Mouse (Mus musculus) cerebellum, postnatal 4 days (tissue): ENCODE data around the gene Ino80.
"Not testable (repeated sequence)": the region's sequence is repeated elsewhere in the genome, so short reads cannot be mapped to it uniquely, and the experiment has no call there.

Experiments used
- DNase-seq, 2 experiments: peaks; one replicate each; pipeline ENCODE4 v3.0.0; 2022; ENCODE audit warnings: low spot score in 2 of 2, mixed read lengths in 1 of 2

The Ino80 gene

DNA sequence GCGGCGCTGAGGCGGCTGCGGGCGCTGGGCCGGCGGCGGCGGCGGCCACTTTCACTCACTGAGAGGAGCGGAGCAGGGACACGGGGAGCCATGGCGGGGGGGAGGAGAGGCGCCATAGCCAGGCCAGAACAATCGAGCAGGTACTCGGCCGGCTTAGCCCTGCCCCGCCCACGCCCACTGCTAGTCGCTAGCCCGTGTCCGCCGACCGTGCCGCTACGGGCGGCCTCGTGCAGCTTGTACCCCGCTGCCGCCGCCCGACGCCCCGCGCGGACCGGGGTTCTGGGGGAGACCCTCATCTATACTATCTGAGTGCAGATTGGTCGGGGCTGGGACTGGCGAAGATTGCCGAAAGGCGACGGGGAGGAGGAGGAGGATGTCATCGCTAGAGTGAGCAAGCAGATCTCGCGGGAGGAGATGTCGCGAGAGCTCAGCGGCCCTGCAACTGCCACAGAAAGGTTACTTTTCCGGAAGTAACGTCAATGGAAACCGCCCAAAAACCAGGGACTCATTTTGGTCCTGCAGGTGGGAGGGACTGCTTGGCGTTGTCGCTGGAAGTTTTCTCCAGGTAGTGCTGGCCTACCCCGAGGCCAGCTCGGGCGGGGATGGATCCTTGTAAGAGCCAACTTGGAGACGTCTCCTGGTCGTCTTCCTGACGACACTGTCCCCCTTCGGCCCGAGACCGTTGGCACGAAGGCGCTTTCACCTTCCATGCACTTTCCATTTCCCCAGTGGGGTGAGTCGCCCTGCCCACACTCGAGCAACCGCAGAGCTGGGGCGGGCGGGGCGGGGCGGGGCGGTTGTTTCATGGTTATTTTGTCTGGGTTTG is at the start of gene Ino80:
Gene Ino80, minus strand, starts transcription at position 117 of the 826 bp plus-strand sequence.
- peak; percentile 92 to 98 for DNase-seq

DNA sequence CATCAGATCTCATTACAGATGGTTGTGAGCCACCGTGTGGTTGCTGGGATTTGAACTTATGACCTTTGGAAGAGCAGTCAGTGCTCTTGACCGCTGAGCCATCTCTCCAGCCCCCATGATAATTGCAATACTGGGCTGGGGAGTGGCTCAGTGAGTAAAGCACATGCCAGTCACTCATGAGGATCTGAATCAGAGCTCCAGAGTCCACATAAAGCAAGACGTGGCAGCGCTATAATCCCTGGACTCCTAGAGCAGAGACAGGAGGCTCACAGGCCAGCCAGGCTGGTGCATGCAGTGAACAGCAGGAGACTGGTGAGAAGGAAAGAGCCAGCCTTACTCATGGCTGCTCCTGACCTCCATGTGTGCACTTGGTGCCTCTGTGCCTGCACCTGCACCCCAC is 47.9 kb upstream of the Ino80 start:
- DNase-seq, result no peak

DNA sequence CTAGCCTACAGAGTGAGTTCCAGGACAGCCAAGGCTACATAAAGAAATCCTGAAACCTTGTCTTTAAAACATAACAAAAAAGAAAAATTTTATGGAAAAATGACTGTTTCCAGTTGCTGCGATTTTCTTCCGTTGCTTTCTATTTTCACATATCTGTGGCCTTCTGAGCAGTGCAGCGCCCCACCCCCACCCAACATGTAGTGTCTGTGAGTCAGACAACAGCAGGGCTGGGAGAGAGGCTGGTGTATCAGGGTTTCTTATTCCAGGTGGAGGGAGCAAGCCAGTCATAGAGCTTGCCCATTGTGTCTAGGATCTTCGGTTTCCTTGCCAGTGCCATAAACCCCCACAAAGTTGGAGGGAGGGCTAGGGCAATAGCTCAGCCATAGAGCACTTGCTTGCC is 46.3 kb upstream of the Ino80 start:
- no peak for DNase-seq

DNA sequence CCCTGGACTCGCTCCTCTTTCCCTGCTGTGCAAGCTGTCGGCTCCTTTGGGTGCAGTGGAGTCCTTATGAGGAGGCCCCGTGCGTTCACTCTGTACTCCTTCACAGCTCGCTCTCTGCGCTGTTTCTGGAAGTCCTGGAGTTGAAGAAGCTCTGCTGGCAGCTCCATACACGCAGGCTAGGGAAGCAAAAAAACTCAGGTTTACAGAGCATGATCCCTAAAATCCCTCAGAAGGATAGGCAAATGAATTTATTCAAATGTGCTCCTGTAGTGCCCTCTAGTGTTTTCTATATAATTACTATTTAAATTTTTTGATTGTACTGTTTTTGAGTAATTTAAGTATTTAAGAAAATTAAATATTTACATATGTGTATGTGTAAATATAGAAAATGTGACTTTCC is 43.1 kb upstream of the Ino80 start:
- DNase-seq, result no peak

DNA sequence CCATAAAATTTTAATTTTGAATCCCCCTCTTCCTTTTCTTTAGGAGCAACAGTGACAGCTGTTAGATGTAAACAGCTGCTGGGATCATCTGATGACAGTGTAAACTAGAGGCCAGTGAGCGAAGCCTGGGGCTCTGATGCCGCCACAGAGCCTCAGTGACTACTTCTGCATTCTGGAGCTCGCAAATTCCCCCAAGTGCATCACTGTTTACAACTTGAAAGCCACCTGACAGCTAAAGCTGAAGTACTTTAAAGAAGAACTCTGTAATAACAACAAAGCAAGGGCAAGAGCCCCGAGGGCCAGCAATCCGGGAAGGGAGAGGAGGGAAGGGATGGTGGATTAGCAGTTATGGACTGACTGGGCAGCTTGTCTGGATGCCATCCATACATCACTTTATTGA is 39.3 kb upstream of the Ino80 start:
- DNase-seq, result no peak

DNA sequence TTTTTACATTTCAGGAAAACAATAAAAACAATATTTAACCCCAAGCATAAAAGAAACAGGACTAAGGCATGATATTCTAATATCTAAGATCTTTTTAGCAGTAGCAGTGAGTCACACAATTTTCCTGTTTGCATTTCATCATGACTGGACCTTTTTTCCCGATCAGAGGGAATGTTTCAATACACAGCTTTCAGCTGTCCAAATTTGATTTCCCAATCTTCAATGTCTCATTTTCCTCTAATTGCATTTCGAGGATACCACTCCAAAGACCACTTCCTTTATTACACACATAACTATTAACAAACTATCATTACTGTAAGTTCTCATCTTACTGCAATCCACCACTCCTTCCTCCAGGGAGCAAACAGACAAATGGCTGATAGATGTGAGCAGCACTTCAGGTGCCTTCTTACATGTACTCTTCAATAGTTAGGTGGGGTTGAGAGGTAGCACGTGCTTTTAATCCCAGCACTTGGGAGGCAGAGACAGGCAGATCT is 36.6 kb upstream of the Ino80 start:
- DNase-seq, result no peak

DNA sequence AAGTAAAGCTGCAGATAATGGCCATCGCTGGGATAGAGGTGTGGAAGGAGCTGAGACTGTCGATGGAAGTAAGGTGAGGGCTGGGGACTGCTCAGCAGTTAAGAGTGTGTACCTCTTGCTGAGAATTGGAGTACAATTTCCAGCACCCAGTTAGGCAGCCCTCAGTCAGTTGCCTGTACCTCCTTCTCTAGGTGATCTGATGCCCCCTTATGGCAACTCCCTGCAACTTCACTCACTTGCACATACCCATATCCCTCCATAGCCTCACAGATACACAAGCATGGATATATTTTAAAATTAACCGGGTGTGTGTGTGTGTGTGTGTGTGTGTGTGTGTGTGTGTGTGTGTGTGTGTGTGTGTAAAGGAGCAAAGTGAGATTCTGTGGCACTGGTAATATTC is 34.8 kb upstream of the Ino80 start:
- no peak for DNase-seq

DNA sequence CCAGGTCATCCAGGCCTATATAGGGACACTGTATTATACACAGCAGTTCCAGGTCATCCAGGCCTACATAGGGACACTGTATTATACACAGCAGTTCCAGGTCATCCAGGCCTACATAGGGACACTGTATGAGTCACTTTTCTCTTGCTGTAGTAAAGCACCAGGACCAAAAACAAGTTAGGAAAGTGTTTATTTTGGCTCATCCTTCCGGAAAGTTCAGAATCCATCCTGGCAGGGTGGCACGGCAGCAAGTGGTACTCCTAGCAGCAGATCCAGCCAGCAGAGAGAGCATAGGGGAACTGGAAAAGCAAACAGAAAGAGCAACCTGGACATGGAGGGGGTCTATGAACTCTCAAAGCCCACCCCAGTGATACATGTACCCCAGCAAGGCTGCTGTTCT is 33.4 kb upstream of the Ino80 start:
- DNase-seq, result no peak

DNA sequence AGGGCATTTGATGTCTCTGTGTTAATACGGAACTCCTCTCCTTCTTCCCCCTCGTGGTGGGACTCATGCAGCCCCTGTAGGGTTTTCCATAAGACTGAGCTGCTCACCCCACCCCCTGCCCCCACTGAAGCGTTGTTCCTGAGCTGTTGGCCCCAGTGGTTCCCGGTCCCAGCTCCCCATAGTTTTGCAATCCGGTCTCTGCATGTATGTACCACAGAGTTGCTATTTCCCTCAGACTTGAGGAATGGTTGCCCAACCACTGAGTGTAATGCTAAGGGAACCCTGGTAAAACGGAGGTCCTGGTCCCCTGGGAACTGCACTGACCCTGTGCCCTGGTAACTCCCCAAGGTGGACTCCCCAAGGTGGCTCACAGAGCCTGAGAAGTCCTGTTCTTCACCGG is 31.0 kb upstream of the Ino80 start:
- DNase-seq, result not testable (repeated sequence)

DNA sequence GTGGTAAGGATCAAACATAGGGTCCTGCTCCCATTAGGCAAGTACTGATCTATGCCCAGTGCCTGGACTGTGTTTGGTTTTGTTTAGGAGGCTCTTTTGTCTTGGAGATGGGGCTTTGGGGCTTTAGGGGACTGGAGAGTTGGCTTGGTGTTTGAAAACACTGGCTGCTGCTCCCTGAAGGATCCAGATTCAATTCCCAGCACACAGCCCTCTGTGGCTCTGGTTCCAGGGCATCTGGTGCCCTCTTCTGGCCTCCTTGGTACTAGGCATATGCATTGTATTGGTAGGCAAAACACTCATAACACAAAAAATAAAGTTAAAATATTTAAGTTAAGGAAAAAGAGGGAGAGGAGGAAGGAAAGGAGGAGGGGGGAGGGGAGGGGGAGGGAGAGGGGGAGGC is 29.6 kb upstream of the Ino80 start:
- no peak for DNase-seq

DNA sequence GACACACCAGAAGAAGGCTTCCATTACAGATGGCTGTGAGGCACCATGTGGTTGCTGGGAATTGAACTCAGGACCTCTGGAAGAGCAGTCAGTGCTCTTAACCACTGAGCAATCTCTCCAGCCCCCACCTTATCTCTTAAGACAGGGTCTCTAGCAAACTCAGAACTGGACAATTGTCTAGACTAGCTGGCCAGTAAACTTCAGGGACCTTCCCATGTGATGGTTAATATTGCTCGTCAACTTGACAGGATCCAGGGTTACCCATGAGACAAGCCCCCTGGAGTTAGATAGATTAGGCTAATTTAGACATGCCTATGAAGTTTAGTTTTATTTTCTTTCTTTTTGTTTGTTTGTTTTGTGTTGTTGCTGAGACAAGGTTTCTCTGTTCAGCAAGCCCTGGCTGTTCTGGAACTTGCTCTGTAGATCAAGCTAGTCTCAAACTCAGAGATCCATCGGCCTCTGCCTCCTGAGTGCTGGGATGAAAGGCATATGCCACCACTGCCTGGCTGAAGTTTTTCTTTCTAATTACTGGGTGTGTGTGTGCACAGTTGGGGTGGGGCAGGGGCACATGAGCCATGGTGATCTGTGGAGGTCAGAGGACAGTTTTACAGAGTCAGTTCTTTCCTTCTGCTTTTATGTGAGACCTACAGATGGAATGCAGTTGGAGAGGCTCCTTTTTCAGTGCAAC is 23.6 kb upstream of the Ino80 start:
- no peak for DNase-seq

DNA sequence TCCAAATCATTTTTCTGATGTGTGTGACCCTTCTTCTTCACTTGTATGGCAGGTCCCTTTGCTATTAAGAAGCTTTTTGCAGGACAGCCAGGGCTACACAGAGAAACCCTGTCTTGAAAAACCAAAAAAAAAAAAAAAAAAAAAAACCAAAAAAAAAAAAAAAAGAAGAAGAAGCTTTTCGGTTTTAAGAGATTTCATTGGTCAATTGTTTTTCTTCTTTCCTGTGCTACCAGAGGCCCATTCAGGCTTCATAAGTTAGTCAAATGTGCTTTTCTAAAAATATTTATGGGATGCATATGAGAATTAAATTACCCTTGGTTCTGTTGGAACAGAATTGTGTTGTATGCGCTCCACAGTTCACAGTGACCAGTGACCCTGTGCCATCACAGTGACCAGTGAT is 21.4 kb upstream of the Ino80 start:
- no peak for DNase-seq

DNA sequence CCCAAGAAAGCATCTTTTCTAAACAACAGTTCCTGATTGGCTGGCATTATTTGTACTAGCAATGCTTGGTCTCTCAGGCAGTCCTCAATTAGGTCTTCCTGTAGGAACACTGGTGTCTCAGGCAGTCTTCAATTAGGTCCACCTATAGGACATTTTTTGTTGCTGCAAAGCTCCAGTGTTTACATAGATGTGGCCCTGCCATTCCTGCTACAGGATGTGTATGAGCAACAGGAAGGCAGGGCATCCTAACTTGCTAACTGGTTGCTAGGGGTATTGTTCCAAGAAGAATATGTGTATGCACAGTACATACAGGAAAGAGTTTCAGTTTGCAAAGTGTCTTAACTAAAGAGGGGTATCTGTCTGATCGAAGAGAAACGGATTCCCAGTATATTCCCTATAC is 18.6 kb upstream of the Ino80 start:
- no peak for DNase-seq

DNA sequence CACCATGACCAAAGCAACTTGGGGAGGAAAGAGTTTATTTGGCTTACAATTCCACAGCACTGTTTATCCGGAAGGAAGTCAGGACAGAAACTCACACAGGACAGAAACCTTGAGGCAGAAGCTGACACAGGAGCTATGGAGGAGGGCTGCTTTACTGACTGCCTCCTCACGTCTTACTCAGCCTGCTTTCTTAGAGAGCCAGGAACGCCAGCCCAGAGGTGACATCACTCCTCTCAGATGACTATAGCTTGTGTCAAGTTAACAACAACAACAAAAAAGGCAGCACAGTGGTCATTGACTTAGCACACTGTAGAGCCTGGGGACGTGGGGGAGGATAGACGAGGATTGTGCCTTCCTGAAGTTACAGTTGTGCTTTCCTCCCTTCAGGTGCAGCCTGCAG is 14.5 kb upstream of the Ino80 start:
- no peak for DNase-seq

DNA sequence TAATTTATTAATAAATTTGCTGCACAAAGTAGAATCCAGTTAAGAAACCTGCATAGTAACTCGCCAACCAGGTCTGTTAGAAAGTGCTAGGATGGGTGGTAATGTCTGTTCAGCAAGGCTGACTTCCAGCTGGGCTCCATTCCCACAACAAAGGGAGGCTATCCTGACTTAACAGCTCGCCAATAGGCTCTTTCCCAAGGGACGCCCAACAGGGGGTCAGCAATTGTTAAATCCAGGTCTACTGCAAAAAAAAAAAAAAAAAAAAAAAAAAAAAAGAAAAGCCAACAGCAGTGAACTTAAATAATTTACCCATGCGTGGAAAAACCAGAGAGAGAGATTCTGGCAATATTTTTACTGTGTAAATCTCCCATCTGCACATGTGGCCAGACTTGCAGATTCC is 9.0 kb upstream of the Ino80 start:
- no peak for DNase-seq

DNA sequence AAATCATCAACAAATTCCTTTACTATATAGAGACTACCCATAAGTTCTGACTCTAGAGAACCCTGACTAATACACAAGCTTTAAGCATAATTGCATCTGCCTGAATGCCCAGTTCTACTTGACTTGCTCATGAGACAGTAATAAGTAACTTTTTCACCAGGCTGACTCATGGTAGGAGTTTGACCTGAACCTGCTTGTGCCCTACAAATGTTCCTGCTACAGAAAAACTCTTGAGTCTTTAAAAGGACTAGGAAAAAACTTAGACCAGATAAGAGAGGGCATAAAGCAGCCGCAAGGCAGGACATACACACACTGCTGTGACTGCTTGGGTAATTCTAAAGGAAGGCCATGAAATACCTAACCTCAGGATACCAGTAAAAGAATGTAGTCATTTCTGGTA is 4.8 kb upstream of the Ino80 start:
- DNase-seq, result no peak

DNA sequence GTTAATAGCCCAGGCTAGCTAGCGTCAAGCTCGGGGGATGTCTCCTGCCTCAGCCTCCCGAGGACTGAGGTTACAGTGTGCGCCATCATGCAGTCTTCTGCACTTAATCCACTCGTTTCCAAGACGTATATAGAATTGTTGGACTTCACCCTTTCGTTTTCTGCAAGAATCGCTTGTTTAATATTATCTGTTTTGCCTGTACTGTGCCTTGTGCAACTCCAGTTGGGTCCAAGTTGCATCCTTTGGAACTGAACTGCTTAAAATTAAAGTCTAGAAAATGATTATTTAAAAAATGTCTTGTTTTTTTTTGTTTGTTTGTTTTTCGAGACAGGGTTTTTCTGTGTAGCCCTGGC is 886 bp upstream of the Ino80 start:
- DNase-seq, result no peak

DNA sequence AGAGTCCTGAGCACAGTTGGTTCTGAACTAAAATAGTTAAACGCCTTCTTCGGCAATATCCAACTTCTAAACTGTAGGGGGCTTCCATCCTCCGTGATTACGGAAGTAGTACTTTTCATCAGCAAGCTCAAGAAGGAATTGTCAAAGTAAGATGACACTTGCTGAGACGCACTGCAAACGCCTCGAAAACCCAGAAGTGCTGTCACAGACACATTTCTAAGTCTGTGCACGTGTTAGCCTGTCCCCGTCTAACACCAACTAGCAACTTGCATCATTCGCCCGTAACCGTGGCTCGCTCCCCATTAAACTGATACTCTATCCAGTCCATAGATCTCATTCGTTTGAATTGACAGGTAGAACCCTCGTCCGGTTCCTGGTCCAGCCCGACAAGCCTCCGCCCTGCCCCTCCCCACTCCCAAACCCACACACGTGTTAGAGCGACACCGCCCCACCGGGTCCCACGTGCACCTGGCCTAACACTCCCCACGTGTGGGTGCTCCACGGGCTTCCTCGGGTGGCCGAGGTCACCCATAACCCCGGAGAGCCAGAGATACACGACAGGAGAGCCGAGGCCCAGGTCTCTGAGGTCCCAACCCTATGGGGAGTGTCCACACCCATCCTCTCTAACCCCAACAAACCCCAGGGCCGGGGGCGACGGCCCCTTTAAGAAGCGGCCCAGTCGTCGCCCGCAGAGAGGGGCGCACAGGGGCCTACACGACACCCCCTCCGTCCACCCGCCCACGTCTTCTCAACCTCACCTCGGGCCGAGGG is 681 bp downstream of the Ino80 start:
- DNase-seq, result peak; percentile 25 to 48

DNA sequence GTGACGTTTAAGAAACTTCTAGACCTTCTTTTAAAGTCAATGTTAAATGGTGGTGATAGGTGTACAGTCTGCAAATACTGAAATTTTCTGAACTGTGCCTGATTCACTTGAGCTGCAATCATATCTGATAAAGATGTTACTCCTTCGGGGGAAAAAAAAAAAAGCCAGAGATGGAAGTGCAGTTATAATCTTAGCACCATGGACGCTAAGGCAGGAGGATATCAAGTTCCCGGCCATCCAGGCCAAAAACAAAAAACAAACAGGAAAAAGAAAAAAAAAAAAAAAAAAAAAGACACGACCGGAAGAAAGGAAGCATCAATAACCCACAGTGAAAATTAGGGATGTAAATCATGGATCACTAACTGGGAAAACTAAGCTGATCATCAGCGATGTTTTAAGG is 1.3 kb downstream of the Ino80 start:
- no peak for DNase-seq

DNA sequence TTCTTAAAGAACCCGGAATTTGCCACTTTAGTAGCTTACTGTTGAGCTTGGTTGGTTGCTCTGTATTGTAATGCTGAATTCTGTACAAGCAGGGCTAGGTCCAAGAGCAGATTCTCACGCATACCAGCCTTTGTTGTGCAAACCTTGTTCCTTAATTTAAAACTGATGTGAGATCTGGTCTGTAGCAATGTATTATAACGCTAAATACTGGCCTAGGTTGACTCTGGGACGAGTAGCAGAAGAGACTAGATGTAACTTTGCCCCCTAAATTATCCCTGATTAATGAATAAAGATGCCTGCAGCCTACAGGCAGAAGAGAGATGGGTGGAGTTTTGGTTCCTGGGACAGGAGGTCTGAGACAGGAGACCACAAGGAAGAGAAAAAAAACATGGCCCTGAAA is 13.5 kb downstream of the Ino80 start:
- no peak for DNase-seq

DNA sequence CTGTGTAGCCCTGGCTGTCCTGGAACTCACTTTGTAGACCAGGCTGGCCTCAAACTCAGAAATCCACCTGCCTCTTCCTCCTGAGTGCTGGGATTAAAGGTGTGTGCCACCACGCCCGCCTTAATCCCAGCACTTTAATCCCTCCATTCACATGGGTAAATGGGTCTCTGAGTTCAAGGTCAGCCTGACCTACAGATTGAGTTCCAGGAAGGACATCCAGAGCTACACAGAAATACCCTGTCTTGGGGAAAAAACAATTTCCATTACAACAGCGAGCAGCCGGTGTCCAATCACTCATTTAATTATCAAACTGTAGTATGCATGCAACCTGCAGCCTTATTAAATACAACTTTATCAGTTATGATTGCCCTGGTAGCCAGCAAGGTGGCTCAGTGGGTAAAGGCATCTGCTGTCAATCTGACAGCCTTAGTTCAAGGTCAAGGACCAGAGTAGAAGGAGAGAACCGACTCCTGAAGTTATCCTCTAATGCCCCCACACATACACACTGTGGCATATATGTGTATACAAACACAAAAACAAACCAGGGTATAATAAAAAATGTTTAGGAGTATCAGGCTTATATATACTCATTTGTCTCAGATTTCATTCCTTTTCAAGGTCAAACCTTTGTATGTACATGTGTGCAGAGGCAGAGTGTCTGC is 14.2 kb downstream of the Ino80 start:
- DNase-seq, result no peak

DNA sequence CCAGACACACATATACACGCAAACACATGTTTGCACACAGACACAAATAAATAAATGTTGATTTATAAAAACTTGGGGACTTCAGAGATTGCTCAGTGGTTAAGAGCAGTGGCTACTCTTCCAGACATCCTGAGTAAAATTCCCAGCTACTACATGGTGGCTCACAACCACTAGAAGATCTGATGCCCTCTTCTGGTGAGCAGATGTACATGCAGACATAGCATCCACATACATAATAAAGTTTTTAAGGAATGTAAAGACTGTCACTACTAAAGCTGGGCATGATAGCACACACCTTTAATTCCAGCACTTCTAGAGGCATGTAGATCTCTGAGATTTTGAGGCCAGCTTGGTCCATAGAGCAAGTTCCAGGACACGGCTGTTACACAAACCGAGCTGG is 16.5 kb downstream of the Ino80 start:
- DNase-seq, result no peak
